Mouse (Mus musculus) MEL (cell line): ENCODE measurements around the gene Snu13. TPM values are rescaled to one million over a fixed set of nuclear protein-coding genes. Genes with fewer than 3 reads are reported as not detected.

Experiments
- DNase-seq: peaks from one replicate; pipeline ENCODE4 v3.0.0; 2011; ENCODE audit warnings: low read depth, low spot score
- H3K27ac ChIP-seq: 2 replicates; pipeline ENCODE4 v1.5.1; 2012; ENCODE audit warnings: low read depth, mild to moderate bottlenecking, control low read depth, low read length, moderate library complexity; ENCODE audit not compliant: control insufficient read depth
- H3K27me3 ChIP-seq, 2 experiments: fragments of 150-350 bp in 1 of 2; sonication (generic) in 1 of 2; 2 replicates each; pipeline ENCODE4 v1.6.1; 2012; ENCODE audit warnings: low read length in 2 of 2, mild to moderate bottlenecking in 2 of 2, improper control_type of control experiment in 1 of 2, moderate library complexity in 1 of 2; ENCODE audit not compliant: insufficient read depth in 2 of 2, control insufficient read depth in 1 of 2
- H3K36me3 ChIP-seq, 2 experiments: 2 replicates each; pipeline ENCODE4 v1.6.1; 2012 to 2014; ENCODE audit warnings: low read length in 2 of 2, improper control_type of control experiment in 1 of 2, inconsistent platforms in 1 of 2, mild to moderate bottlenecking in 1 of 2; ENCODE audit not compliant: insufficient read depth in 2 of 2, control insufficient read depth in 1 of 2
- H3K4me1 ChIP-seq, 2 experiments: fragments of 150-350 bp in 1 of 2; sonication (generic) in 1 of 2; 2 replicates each; pipeline ENCODE4 v1.6.1; 2012; ENCODE audit warnings: low read length in 2 of 2, improper control_type of control experiment in 1 of 2, mild to moderate bottlenecking in 1 of 2; ENCODE audit not compliant: insufficient read depth in 2 of 2, control insufficient read depth in 1 of 2
- H3K4me3 ChIP-seq, 2 experiments: fragments of 150-350 bp in 1 of 2; sonication (generic) in 1 of 2; 2 replicates each; pipeline ENCODE4 v1.5.1; 2012; ENCODE audit warnings: low read depth in 2 of 2, low read length in 2 of 2, mild to moderate bottlenecking in 2 of 2, moderate library complexity in 2 of 2, control low read depth in 1 of 2, improper control_type of control experiment in 1 of 2; ENCODE audit not compliant: control insufficient read depth in 1 of 2, insufficient read depth in 1 of 2
- H3K79me2 ChIP-seq: 2 replicates; pipeline ENCODE4 v1.6.1; 2012; ENCODE audit warnings: mild to moderate bottlenecking, low read length, moderate library complexity; ENCODE audit not compliant: control insufficient read depth, poor library complexity, insufficient read depth
- H3K9ac ChIP-seq: 2 replicates; pipeline ENCODE4 v1.6.1; 2012; ENCODE audit warnings: low read depth, mild to moderate bottlenecking, control low read depth, low read length, moderate library complexity; ENCODE audit not compliant: control insufficient read depth, poor library complexity, severe bottlenecking
- H3K9me3 ChIP-seq: fragments of 150-350 bp; sonication (generic); replicated peaks from 2 replicates; pipeline ENCODE4 v1.6.1; 2012; ENCODE audit warnings: mild to moderate bottlenecking, low read length, improper control_type of control experiment, moderate library complexity; ENCODE audit not compliant: insufficient read depth
- BHLHE40 ChIP-seq: IDR thresholded peaks from 2 replicates; pipeline ENCODE4 v1.6.1; 2012; ENCODE audit warnings: low read depth, mild to moderate bottlenecking, inconsistent platforms, low read length, improper control_type of control experiment, borderline replicate concordance
- CHD1 ChIP-seq: IDR thresholded peaks from 2 replicates; pipeline ENCODE4 v1.6.1; 2012; ENCODE audit warnings: low read depth, mild to moderate bottlenecking, inconsistent platforms, low read length, improper control_type of control experiment
- CHD2 ChIP-seq: IDR thresholded peaks from 2 replicates; pipeline ENCODE4 v1.6.1; 2011; ENCODE audit warnings: low read length, improper control_type of control experiment
- CTCF ChIP-seq, 3 experiments: IDR thresholded peaks in 2 of 3; conservative IDR thresholded peaks in 1 of 3; 2 replicates each; pipeline ENCODE4 v1.5.1; 2011 to 2012; ENCODE audit warnings: low read length in 3 of 3, low read depth in 2 of 3, mild to moderate bottlenecking in 2 of 3, improper control_type of control experiment in 1 of 3, inconsistent platforms in 1 of 3, mixed read lengths in 1 of 3, moderate library complexity in 1 of 3; ENCODE audit not compliant: control insufficient read depth in 1 of 3, insufficient read depth in 1 of 3, poor library complexity in 1 of 3, severe bottlenecking in 1 of 3
- E2F4 ChIP-seq: IDR thresholded peaks from 2 replicates; pipeline ENCODE4 v1.6.1; 2011; ENCODE audit warnings: low read depth, low read length, improper control_type of control experiment, borderline replicate concordance
- ELF1 ChIP-seq: IDR thresholded peaks from 2 replicates; pipeline ENCODE4 v1.6.1; 2014; ENCODE audit warnings: low read depth, mild to moderate bottlenecking, inconsistent platforms, low read length, improper control_type of control experiment, moderate library complexity
- EP300 ChIP-seq, 2 experiments: IDR thresholded peaks; 2 replicates each; pipeline ENCODE4 v1.6.1; 2011; ENCODE audit warnings: improper control_type of control experiment in 2 of 2, low read length in 2 of 2, low read depth in 1 of 2, mild to moderate bottlenecking in 1 of 2
- ETS1 ChIP-seq: IDR thresholded peaks from 2 replicates; pipeline ENCODE4 v1.6.1; 2012; ENCODE audit warnings: low read depth, mild to moderate bottlenecking, inconsistent platforms, low read length, improper control_type of control experiment, moderate library complexity
- GABPA ChIP-seq: IDR thresholded peaks from 2 replicates; pipeline ENCODE4 v1.6.1; 2012; ENCODE audit warnings: low read depth, mild to moderate bottlenecking, inconsistent platforms, low read length, improper control_type of control experiment, moderate library complexity
- GATA1 ChIP-seq: IDR thresholded peaks from 2 replicates; pipeline ENCODE4 v1.6.1; 2011; ENCODE audit warnings: low read depth, low read length, improper control_type of control experiment
- HCFC1 ChIP-seq: IDR thresholded peaks from 2 replicates; pipeline ENCODE4 v1.6.1; 2012; ENCODE audit warnings: low read depth, mild to moderate bottlenecking, inconsistent platforms, low read length, improper control_type of control experiment, moderate library complexity
- JUND ChIP-seq: IDR thresholded peaks from 2 replicates; pipeline ENCODE4 v1.6.1; 2011; ENCODE audit warnings: low read depth, mild to moderate bottlenecking, improper control_type of control experiment, low read length
- KAT2A ChIP-seq: conservative IDR thresholded peaks from 2 replicates; pipeline ENCODE4 v1.6.1; 2012; ENCODE audit warnings: low read depth, low read length, improper control_type of control experiment, inconsistent platforms
- MAFK ChIP-seq: IDR thresholded peaks from 2 replicates; pipeline ENCODE4 v1.6.1; 2011; ENCODE audit warnings: low read depth, mild to moderate bottlenecking, low read length, improper control_type of control experiment, borderline replicate concordance
- MAX ChIP-seq: IDR thresholded peaks from 2 replicates; pipeline ENCODE4 v1.6.1; 2011; ENCODE audit warnings: low read length, improper control_type of control experiment
- MAZ ChIP-seq: IDR thresholded peaks from 2 replicates; pipeline ENCODE4 v1.6.1; 2012; ENCODE audit warnings: low read depth, mild to moderate bottlenecking, inconsistent platforms, low read length, improper control_type of control experiment
- MXI1 ChIP-seq: IDR thresholded peaks from 2 replicates; pipeline ENCODE4 v1.6.1; 2011; ENCODE audit warnings: mild to moderate bottlenecking, low read depth, low read length, improper control_type of control experiment
- MYC ChIP-seq: IDR thresholded peaks from 2 replicates; pipeline ENCODE4 v1.6.1; 2011; ENCODE audit warnings: low read depth, mild to moderate bottlenecking, low read length, improper control_type of control experiment, moderate library complexity
- NRF1 ChIP-seq: IDR thresholded peaks from 2 replicates; pipeline ENCODE4 v1.6.1; 2014; ENCODE audit warnings: low read depth, mild to moderate bottlenecking, inconsistent platforms, low read length, improper control_type of control experiment, moderate library complexity; ENCODE audit not compliant: poor library complexity, insufficient read depth, severe bottlenecking
- POLR2A ChIP-seq, 2 experiments: IDR thresholded peaks; 2 replicates each; pipeline ENCODE4 v1.6.1; 2011 to 2012; ENCODE audit warnings: low read length in 2 of 2, mild to moderate bottlenecking in 2 of 2, control low read depth in 1 of 2, improper control_type of control experiment in 1 of 2, low read depth in 1 of 2, moderate library complexity in 1 of 2; ENCODE audit not compliant: control insufficient read depth in 1 of 2, insufficient read depth in 1 of 2, poor library complexity in 1 of 2
- POLR2AphosphoS2 ChIP-seq: IDR thresholded peaks from 2 replicates; pipeline ENCODE4 v1.6.1; 2011; ENCODE audit warnings: low read length, improper control_type of control experiment
- POLR2AphosphoS5 ChIP-seq: IDR thresholded peaks from 2 replicates; pipeline ENCODE4 v1.6.1; 2012; ENCODE audit warnings: low read depth, borderline replicate concordance, mild to moderate bottlenecking, inconsistent platforms, low read length, moderate library complexity, mixed read lengths
- RAD21 ChIP-seq: IDR thresholded peaks from 2 replicates; pipeline ENCODE4 v1.6.1; 2011; ENCODE audit warnings: mild to moderate bottlenecking, low read depth, low read length, improper control_type of control experiment
- RCOR1 ChIP-seq: IDR thresholded peaks from 2 replicates; pipeline ENCODE4 v1.6.1; 2012; ENCODE audit warnings: low read depth, mild to moderate bottlenecking, inconsistent platforms, low read length, improper control_type of control experiment
- SIN3A ChIP-seq: IDR thresholded peaks from 2 replicates; pipeline ENCODE4 v1.6.1; 2012; ENCODE audit warnings: low read length, improper control_type of control experiment, inconsistent platforms
- TAL1 ChIP-seq: IDR thresholded peaks from 2 replicates; pipeline ENCODE4 v1.6.1; 2012; ENCODE audit warnings: mild to moderate bottlenecking, inconsistent platforms, low read length, moderate library complexity, mixed read lengths
- TCF12 ChIP-seq: IDR thresholded peaks from 2 replicates; pipeline ENCODE4 v1.6.1; 2014; ENCODE audit warnings: low read depth, mild to moderate bottlenecking, inconsistent platforms, low read length, improper control_type of control experiment, moderate library complexity
- UBTF ChIP-seq: IDR thresholded peaks from 2 replicates; pipeline ENCODE4 v1.6.1; 2012; ENCODE audit warnings: low read depth, mild to moderate bottlenecking, inconsistent platforms, low read length, improper control_type of control experiment, moderate library complexity, borderline replicate concordance; ENCODE audit not compliant: insufficient read depth
- USF1 ChIP-seq: IDR thresholded peaks from 2 replicates; pipeline ENCODE4 v1.6.1; 2014; ENCODE audit warnings: low read depth, mild to moderate bottlenecking, inconsistent platforms, low read length, improper control_type of control experiment, moderate library complexity
- USF2 ChIP-seq, 2 experiments: IDR thresholded peaks; 2 replicates each; pipeline ENCODE4 v1.6.1; 2011 to 2012; ENCODE audit warnings: improper control_type of control experiment in 2 of 2, low read length in 2 of 2, borderline replicate concordance in 1 of 2, inconsistent platforms in 1 of 2, low read depth in 1 of 2, mild to moderate bottlenecking in 1 of 2; ENCODE audit not compliant: insufficient read depth in 1 of 2
- ZC3H11A ChIP-seq: IDR thresholded peaks from 2 replicates; pipeline ENCODE4 v1.6.1; 2012; ENCODE audit warnings: low read depth, mild to moderate bottlenecking, inconsistent platforms, low read length, improper control_type of control experiment
- ZKSCAN1 ChIP-seq: IDR thresholded peaks from 2 replicates; pipeline ENCODE4 v1.6.1; 2012; ENCODE audit warnings: low read depth, mild to moderate bottlenecking, inconsistent platforms, low read length, improper control_type of control experiment, moderate library complexity
- ZMIZ1 ChIP-seq: IDR thresholded peaks from 2 replicates; pipeline ENCODE4 v1.6.1; 2012; ENCODE audit warnings: low read depth, mild to moderate bottlenecking, inconsistent platforms, low read length, improper control_type of control experiment, moderate library complexity
- ZNF384 ChIP-seq: IDR thresholded peaks from 2 replicates; pipeline ENCODE4 v1.6.1; 2012; ENCODE audit warnings: low read depth, mild to moderate bottlenecking, inconsistent platforms, low read length, improper control_type of control experiment
- polyA plus RNA-seq, 2 experiments: library from polyadenylated mRNA; stranded (reverse) in 1 of 2; unstranded in 1 of 2; fragments of >175 nt in 1 of 2; fragments of >200 nt in 1 of 2; gene quantifications; 2 replicates each; pipeline versions ENCODE4 v1.2.1 to v1.2.4; 2012; ENCODE audit warnings: low replicate concordance in 2 of 2, low read depth in 1 of 2; ENCODE audit not compliant: insufficient read length in 2 of 2, insufficient read depth in 1 of 2, missing spikeins in 1 of 2
- total RNA-seq: library from RNA; depleted of rRNA; stranded (reverse); fragments of 300-350 nt; gene quantifications from 2 replicates; pipeline ENCODE4 v1.2.3, GENCODE M21; 2012

Gene Snu13
- total and polyA plus RNA-seq, 3 experiments = 196 to 375 (median 297) TPM

- no peaks in the 10 kb centered on the region for H3K9me3 ChIP-seq
- TF ChIP-seq ZNF384 (no peak), BHLHE40 (no peak), MYC (no peak), POLR2AphosphoS5 (no peak), TCF12 (peak; percentile 49; the same call in 1 of the 2 replicates), CHD2 (no peak), POLR2A (IDR thresholded peaks at IDR 0.05; ENCODE audit: control insufficient read depth in 1 of 2, insufficient read depth in 1 of 2, low read depth in 1 of 2, low read length in 2 of 2, poor library complexity in 1 of 2) (no peak), CTCF (IDR thresholded peaks at IDR 0.05 in 2 of 3, conservative IDR thresholded peaks at IDR 0.05 in 1 of 3; ENCODE audit: control insufficient read depth in 1 of 3, insufficient read depth in 1 of 3, low read depth in 2 of 3, low read length in 3 of 3, poor library complexity in 1 of 3, severe bottlenecking in 1 of 3) (no peak), CHD1 (no peak), NRF1 (no peak), HCFC1 (no peak), EP300 (IDR thresholded peaks at IDR 0.05; ENCODE audit: low read depth in 1 of 2, low read length in 2 of 2) (peak; percentile 31 to 43; a peak in 2 of 4 replicates), GATA1 (peak; percentile 66), ELF1 (no peak), GABPA (no peak), RAD21 (no peak), MAFK (no peak), POLR2AphosphoS2 (no peak), ZMIZ1 (no peak), ETS1 (no peak), E2F4 (no peak), MAZ (no peak), ZKSCAN1 (no peak), KAT2A (no peak), SIN3A (peak; percentile 51; the same call in 1 of the 2 replicates), JUND (no peak), RCOR1 (no peak), ZC3H11A (no peak), USF1 (no peak), TAL1 (no peak), MXI1 (peak; percentile 62; the same call in 1 of the 2 replicates), UBTF (no peak), USF2 (IDR thresholded peaks at IDR 0.05; ENCODE audit: borderline replicate concordance in 1 of 2, insufficient read depth in 1 of 2, low read depth in 1 of 2, low read length in 2 of 2) (no peak), MAX (peak; percentile 39; the same call in 1 of the 2 replicates)
- peaks cover 10 to 26% of the 10 kb centered on the region in 2 experiments for H3K36me3 ChIP-seq
- H3K27ac ChIP-seq = 0 out of 2 replicates have a peak overlapping the region, but pooled peaks have one; percentile 8
- no peak overlapping the region for H3K4me3 ChIP-seq
- H3K9ac ChIP-seq = no peak overlapping the region
- DNase-seq = peak; percentile 60
- H3K27me3 ChIP-seq = no peaks in the 10 kb centered on the region
- H3K79me2 ChIP-seq = peaks cover 7% of the 10 kb centered on the region; the same call in 1 of the 2 replicates
- H3K4me1 ChIP-seq = peaks cover 16 to 17% of the 10 kb centered on the region in 2 experiments
These were observed 43.1 kb downstream of the Snu13 start for GRCm38 (mm10) chr15:82004257-82004656.
